Mouse (Mus musculus) lung, embryonic 15.5 days (tissue): ENCODE measurements around the gene Rasip1. TPM values are rescaled to one million over a fixed set of nuclear protein-coding genes. Genes with fewer than 3 reads are reported as not detected.

Source experiments
- ATAC-seq: fragments of 200-750 bp; cut with Nextera tagmentation; 2 replicates; pipeline ENCODE4 v1.8.0; 2017; ENCODE audit warnings: moderate number of reproducible peaks, borderline replicate concordance; ENCODE audit not compliant: low FRiP score, low TSS enrichment; ENCODE audit errors: extremely low read depth
- H3K27ac ChIP-seq: fragments of 300-500 bp; sonication (generic); 2 replicates; pipeline ENCODE4 v1.5.1; 2015; ENCODE audit warnings: moderate library complexity, mild to moderate bottlenecking, inconsistent platforms
- H3K27me3 ChIP-seq: fragments of 300-500 bp; sonication (generic); 2 replicates; pipeline ENCODE4 v1.6.1; 2015; ENCODE audit warnings: inconsistent platforms
- H3K36me3 ChIP-seq: fragments of 300-500 bp; sonication (generic); 2 replicates; pipeline ENCODE4 v1.6.1; 2015; ENCODE audit warnings: inconsistent platforms
- H3K4me1 ChIP-seq: fragments of 300-500 bp; sonication (generic); 2 replicates; pipeline ENCODE4 v1.6.1; 2015; ENCODE audit warnings: inconsistent platforms
- H3K4me2 ChIP-seq: fragments of 300-500 bp; sonication (generic); 2 replicates; pipeline ENCODE4 v1.6.1; 2015; ENCODE audit warnings: inconsistent platforms, mild to moderate bottlenecking, moderate library complexity
- H3K4me3 ChIP-seq: fragments of 300-500 bp; sonication (generic); 2 replicates; pipeline ENCODE4 v1.5.1; 2015; ENCODE audit warnings: mild to moderate bottlenecking, inconsistent platforms
- H3K9ac ChIP-seq: fragments of 300-500 bp; sonication (generic); 2 replicates; pipeline ENCODE4 v1.6.1; 2015; ENCODE audit warnings: inconsistent platforms
- H3K9me3 ChIP-seq: fragments of 300-500 bp; sonication (generic); 2 replicates; pipeline ENCODE4 v1.6.1; 2016; ENCODE audit warnings: inconsistent platforms
- WGBS: fragments of 180-500 bp; shearing (Covaris S2); methylation state at CpG from one replicate; pipeline ENCODE4 v1.1.7; 2015; 5-methylcytosine and 5-hydroxymethylcytosine counted together
- polyA plus RNA-seq: library from polyadenylated mRNA; unstranded; fragments of >200 nt; fragmentation: Nextera tagmentation; extraction: Ambion mirVana; gene quantifications from 2 replicates; pipeline ENCODE4 v1.2.1, GENCODE M21; 2015

The Rasip1 gene
- polyA plus RNA-seq, 1 experiment from 2014 or later, result 32.4 TPM

DNA sequence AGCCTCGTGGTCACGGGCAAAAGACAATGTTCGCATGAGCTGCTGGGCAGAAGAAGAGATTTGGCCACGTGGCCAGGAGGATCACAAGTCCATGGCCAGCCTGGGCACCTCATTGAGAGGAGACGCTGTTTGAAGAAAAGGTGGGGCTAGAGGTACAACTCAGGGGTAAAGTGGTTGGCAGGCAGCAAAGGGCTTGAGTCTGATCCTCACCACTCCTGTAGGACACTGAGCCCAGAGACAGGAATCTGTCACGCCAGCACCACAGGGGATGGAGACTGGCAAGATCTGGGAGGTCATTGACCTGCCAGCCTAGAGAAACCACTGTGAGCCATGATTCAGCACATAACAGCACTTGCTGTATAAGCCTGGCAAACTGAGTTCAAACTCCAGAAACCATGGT is 29.8 kb upstream of the Rasip1 start:
- H3K4me2 ChIP-seq, result no peak overlapping the region
- no peak overlapping the region for H3K27ac ChIP-seq
- WGBS, result 85% methylated on average over 6 of the region's 6 CpGs
- no peaks in the 10 kb centered on the region for H3K9me3 ChIP-seq
- no peak overlapping the region for H3K9ac ChIP-seq
- ATAC-seq, result no peak
- no peaks in the 10 kb centered on the region for H3K4me1 ChIP-seq
- H3K36me3 ChIP-seq, result no peaks in the 10 kb centered on the region
- no peak overlapping the region for H3K4me3 ChIP-seq
- no peaks in the 10 kb centered on the region for H3K27me3 ChIP-seq

DNA sequence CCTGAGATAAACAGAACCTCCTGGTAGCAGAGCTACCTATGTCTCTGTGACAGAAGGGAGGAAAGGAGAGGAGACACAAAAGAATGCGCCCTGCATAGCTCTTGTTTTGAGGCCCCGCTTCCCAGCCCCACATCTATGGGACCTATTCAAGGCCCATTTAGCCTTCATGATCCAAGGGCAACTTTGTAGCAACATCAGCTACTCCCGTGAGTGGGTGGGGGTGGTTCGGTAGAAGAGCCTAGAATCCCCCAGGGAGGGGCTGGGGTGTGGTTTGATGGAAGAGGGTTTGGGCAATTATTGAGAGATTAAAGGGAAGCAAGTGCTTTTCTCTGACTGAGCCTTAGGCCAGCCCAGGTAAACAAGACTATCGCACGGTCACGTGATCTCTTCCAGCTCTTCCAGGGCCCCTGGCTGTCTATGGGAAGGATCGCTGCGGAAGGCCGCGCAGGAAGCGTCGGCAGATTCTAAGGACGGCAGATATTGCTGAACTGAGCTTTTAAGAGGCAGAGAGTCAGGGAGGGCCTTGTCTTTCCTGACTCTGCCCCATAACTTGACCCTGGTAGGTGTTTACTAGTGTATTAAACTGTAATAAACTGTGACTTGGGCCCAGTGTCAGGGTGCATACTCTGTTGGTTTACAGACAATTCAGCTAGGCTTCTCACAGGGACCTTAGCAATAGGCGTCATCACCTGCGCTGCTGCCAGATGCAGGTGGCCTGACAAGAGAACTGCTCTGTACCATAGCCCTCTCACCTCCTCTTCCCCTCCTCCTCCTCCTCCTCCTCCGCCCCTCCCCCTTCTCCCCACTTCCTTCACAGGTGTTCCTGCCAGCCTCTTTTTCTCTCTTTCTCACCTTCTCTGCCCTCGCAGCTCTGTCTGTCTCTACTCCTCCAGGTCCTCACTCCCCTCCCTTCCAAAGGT is 28.1 kb upstream of the Rasip1 start:
- WGBS, result 35% methylated on average over 18 of the region's 18 CpGs
- no peaks in the 10 kb centered on the region for H3K27me3 ChIP-seq
- no peak overlapping the region for H3K4me3 ChIP-seq
- no peak overlapping the region for H3K9ac ChIP-seq
- H3K4me2 ChIP-seq, result no peak overlapping the region
- no peak for ATAC-seq
- H3K36me3 ChIP-seq, result no peaks in the 10 kb centered on the region
- H3K9me3 ChIP-seq, result no peaks in the 10 kb centered on the region
- H3K4me1 ChIP-seq, result no peaks in the 10 kb centered on the region
- H3K27ac ChIP-seq, result no peak overlapping the region

DNA sequence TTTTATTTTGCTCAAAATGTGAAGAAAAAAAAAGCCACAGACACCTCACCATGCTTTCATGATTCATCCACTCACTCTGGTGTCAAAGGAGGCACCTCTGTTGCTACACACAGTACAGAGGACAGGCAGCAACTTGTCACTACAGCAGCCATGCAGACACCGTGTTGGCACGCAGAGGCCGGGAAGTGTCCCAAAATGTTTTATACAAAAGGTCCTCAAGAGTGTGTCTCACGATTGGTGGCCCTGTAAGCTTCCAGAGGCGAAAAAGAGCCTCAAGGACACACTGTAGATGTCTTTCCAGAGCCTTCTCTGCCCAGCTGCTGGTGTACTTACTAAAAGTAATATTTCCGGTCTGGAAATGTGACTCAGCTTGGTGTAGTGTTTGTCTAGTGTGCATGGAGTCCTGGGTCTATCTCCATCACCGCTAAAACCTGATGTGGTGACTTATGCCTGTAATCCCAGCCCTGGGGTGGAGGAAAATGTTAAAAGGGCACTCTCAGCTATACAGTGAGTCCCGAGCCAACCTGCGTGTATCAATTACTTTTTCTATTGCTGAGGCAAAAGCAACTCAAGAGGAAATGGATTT is 21.5 kb upstream of the Rasip1 start:
- Histone ChIP-seq H3K4me1 (no peaks in the 10 kb centered on the region), H3K9ac (no peak overlapping the region), H3K4me3 (no peak overlapping the region), H3K4me2 (no peak overlapping the region), H3K36me3 (no peaks in the 10 kb centered on the region), H3K27ac (no peak overlapping the region), H3K27me3 (no peaks in the 10 kb centered on the region), H3K9me3 (no peaks in the 10 kb centered on the region)
- 60% methylated on average over 9 of the region's 9 CpGs for WGBS
- ATAC-seq, result no peak

DNA sequence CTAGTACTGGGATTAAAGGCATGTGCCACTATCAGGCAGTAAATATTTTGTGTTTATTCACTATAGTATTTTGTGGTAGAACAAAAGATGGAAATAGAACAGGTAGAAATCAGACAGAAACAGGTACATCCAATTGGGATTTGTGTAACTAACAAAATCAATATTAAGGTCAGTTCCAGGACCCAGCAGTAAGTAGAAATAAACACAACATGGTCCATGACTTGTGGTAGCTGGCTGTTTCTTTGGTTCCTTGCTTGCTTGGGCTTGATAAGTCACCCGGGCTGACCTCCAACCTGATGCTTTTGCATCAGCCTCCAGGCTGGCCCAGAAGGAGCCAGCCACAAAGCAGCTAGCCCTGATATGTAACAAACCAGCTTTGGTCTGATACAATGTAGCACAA is 17.8 kb upstream of the Rasip1 start:
- no peaks in the 10 kb centered on the region for H3K27me3 ChIP-seq
- WGBS, result 58% methylated on average over 1 of the region's 1 CpGs
- no peak for ATAC-seq
- H3K4me2 ChIP-seq, result no peak overlapping the region
- no peak overlapping the region for H3K27ac ChIP-seq
- H3K9ac ChIP-seq, result no peak overlapping the region
- no peaks in the 10 kb centered on the region for H3K36me3 ChIP-seq
- H3K9me3 ChIP-seq, result no peaks in the 10 kb centered on the region
- H3K4me1 ChIP-seq, result no peaks in the 10 kb centered on the region
- no peak overlapping the region for H3K4me3 ChIP-seq

DNA sequence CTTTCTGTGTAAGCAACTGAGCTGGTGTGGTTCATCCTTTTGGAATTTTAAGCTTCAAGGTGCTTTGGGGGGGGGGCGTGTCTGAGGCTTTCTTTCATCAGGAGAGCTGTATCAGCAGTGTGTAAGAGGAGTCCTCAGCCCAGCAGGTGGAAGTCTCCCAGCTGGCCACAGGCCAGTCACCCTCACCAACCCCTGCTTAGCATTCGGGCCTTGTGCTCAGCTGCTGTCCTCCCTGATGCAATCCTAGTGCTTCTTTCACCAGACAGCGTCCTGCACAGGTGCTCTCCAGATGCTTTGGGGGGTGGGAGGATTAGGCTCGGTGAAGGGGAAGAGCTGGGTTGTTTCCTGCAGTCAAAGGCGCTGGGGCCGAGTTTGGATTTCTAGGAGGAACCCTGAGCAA is 11.0 kb upstream of the Rasip1 start:
- Histone ChIP-seq H3K9me3 (no peaks in the 10 kb centered on the region), H3K36me3 (no peaks in the 10 kb centered on the region), H3K9ac (no peak overlapping the region), H3K4me3 (no peak overlapping the region), H3K27ac (no peak overlapping the region), H3K4me1 (peaks cover 17% of the 10 kb centered on the region), H3K27me3 (peaks cover 37% of the 10 kb centered on the region), H3K4me2 (no peak overlapping the region)
- 22% methylated on average over 6 of the region's 6 CpGs for WGBS
- peak; percentile 40; the same call in 1 of the 2 replicates for ATAC-seq

DNA sequence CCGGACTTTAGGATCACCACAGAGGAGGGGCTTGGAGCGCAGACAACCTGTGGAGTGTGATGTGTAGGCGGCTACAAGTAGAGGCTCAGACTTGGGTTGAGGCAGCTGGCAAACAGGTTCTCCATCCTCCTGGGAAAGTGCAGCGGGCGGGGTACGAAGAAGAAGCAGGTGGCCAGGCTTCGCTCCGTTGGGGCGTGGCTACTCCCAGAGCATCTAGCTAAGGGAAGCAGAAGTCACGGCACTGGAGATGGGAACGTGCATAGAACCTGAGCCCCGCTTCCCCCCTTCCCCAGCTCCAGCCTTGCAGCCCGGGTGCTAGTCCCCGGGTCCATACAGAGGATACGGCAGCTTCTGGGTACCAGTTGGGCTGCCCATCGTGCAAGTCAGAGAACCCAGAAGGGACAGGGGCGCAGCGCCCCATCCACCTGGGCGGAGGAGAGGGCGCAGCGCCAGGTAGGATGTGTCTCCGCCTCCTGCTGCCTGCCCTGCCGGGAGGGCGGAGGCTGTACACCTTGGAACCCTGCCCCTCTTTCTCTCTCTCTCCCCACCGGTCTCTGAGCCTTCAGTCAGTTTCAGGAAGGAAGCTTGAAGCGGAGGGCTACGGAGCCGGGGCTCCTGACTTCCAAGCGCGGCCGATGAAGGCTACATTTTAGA is 10.1 kb upstream of the Rasip1 start, which contains the start of gene Fut1:
Gene Fut1 (plus strand): TSS at position 248 of the 654 bp plus-strand sequence.
- H3K36me3 ChIP-seq, result no peaks in the 10 kb centered on the region
- peak; percentile 67 for ATAC-seq
- no peaks in the 10 kb centered on the region for H3K9me3 ChIP-seq
- H3K27ac ChIP-seq, result peak within 1 kb of the TSS; percentile 64
- peaks cover 17% of the 10 kb centered on the region for H3K4me1 ChIP-seq
- 4% methylated on average over 30 of the region's 31 CpGs for WGBS
- H3K9ac ChIP-seq, result peak within 1 kb of the TSS; percentile 16; the same call in 1 of the 2 replicates
- peaks cover 37% of the 10 kb centered on the region for H3K27me3 ChIP-seq
- peak within 1 kb of the TSS; percentile 59 for H3K4me2 ChIP-seq
- peak within 1 kb of the TSS; percentile 31 for H3K4me3 ChIP-seq

DNA sequence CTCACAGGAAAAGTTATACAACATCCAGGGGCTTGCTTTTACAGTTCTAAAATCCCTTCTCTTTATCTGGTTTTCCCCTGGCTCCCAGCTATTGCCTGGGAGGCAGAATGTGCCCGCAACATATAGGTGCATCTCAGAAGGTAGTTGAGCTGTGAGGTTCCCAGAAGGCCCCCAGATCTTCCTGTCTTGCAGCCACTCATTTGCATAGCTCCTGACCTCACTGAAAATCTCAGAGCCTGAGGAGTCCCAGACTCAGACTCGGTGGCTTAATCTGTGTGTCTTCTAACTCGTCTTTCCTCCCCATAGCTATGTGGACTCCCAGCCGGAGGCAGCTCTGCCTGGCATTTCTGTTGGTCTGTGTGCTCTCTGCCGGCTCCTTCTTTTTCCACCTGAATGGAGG is 9.0 kb upstream of the Rasip1 start:
- no peak overlapping the region for H3K4me2 ChIP-seq
- no peak overlapping the region for H3K27ac ChIP-seq
- H3K4me3 ChIP-seq, result no peak overlapping the region
- H3K36me3 ChIP-seq, result no peaks in the 10 kb centered on the region
- WGBS, result 79% methylated on average over 5 of the region's 5 CpGs
- H3K9me3 ChIP-seq, result no peaks in the 10 kb centered on the region
- peaks cover 17% of the 10 kb centered on the region for H3K4me1 ChIP-seq
- ATAC-seq, result no peak
- H3K9ac ChIP-seq, result no peak overlapping the region
- H3K27me3 ChIP-seq, result peaks cover 37% of the 10 kb centered on the region

DNA sequence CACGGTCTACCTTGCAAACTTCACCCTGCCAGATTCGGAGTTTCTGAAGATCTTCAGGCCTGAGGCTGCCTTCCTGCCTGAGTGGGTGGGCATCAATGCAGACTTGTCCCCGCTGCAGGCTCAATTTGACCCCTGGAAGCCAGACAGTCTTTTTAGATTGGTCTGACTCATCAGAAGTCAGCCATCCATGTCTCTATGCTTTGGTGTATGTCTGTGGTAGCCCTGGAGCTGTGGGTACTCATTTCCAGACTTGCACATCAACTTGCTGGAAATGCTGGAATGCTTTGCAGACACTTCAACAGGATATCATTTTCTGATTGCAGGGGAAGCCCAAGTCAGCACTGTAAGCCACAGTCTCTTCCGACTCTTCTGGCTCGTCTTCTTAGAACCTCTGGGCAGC is 7.7 kb upstream of the Rasip1 start:
- Histone ChIP-seq H3K4me1 (peaks cover 17% of the 10 kb centered on the region), H3K27ac (no peak overlapping the region), H3K9ac (no peak overlapping the region), H3K27me3 (peaks cover 37% of the 10 kb centered on the region), H3K36me3 (no peaks in the 10 kb centered on the region), H3K4me3 (no peak overlapping the region), H3K4me2 (no peak overlapping the region), H3K9me3 (no peaks in the 10 kb centered on the region)
- ATAC-seq, result no peak
- WGBS, result 88% methylated on average over 5 of the region's 5 CpGs

DNA sequence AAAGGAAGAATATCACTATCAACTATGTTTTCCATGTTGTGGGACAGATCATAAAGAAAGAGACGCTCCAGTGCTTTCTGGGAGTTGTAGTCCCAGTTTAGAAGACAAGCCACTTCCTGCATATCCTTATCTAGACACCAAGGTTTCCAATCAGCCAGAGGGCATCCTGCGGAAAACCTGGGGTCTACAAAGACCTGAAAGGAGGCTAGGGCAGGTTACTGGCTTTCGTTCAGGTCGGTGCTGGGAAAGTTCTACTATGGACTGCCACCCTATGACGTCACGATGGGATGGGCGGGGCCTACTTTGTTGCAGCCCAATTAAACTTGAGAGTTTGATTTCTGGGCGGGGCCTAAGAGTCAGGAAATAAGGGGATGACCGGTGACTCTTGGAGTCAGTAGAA is 5.8 kb upstream of the Rasip1 start, which contains the start of gene Izumo1:
Gene Izumo1 (plus strand): TSS at position 369 of the 400 bp plus-strand sequence.
- WGBS, result 29% methylated on average over 9 of the region's 9 CpGs
- no peaks in the 10 kb centered on the region for H3K36me3 ChIP-seq
- peaks cover 12% of the 10 kb centered on the region for H3K4me1 ChIP-seq
- H3K4me2 ChIP-seq, result no peak within 1 kb of the TSS
- no peak within 1 kb of the TSS for H3K4me3 ChIP-seq
- no peaks in the 10 kb centered on the region for H3K9me3 ChIP-seq
- peaks cover 26% of the 10 kb centered on the region for H3K27me3 ChIP-seq
- H3K9ac ChIP-seq, result no peak within 1 kb of the TSS
- H3K27ac ChIP-seq, result no peak within 1 kb of the TSS
- ATAC-seq, result no peak

DNA sequence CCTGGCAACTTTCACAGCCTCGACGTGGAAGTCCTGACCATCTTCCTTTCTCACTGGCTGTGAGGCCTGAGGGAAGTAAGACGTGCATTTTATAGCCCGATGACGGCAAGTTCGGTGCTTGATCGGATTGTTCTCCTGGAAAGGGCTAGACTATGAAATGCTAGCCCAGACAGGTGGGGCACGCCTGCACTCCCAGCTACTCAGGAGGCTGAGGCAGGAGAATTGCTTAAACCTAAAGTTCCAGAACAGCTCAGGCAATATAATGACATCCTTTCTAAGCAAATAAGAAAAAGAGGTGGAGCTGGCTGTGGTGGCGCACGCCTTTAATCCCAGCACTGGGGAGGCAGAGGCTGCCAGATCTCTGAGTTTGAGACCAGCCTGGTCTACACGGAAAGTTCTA is 3.8 kb upstream of the Rasip1 start:
- Histone ChIP-seq H3K4me1 (peaks cover 4% of the 10 kb centered on the region; the same call in 1 of the 2 replicates), H3K4me3 (no peak overlapping the region), H3K9me3 (no peaks in the 10 kb centered on the region), H3K4me2 (no peak overlapping the region), H3K27me3 (peaks cover 26% of the 10 kb centered on the region), H3K27ac (no peak overlapping the region), H3K36me3 (no peaks in the 10 kb centered on the region), H3K9ac (no peak overlapping the region)
- ATAC-seq, result no peak
- WGBS, result 90% methylated on average over 11 of the region's 11 CpGs

DNA sequence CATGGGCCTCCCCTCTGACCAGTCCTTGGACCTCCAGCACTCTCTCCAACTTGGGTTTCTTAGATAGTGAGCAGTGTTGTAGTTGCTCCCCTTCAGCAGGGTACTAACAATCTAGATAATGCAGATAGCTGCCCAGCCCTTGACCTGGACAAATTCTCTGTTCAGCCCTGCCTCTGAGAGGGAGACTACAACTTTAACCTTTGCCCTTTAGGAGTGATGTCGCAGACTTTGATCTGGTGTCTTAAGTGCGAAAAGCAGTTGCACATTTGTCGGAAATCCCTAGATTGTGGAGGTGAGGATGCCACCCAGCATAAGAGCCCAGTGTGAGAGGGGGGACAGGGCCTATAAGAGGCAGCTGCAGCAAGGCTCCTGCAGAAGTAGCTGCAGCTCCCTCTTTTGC is 2.6 kb upstream of the Rasip1 start:
- H3K27ac ChIP-seq, result no peak overlapping the region
- no peaks in the 10 kb centered on the region for H3K36me3 ChIP-seq
- H3K4me2 ChIP-seq, result no peak overlapping the region
- peaks cover 20% of the 10 kb centered on the region for H3K27me3 ChIP-seq
- H3K9me3 ChIP-seq, result no peaks in the 10 kb centered on the region
- 53% methylated on average over 3 of the region's 3 CpGs for WGBS
- H3K9ac ChIP-seq, result no peak overlapping the region
- no peak overlapping the region for H3K4me3 ChIP-seq
- peaks cover 4% of the 10 kb centered on the region; the same call in 1 of the 2 replicates for H3K4me1 ChIP-seq
- no peak for ATAC-seq

DNA sequence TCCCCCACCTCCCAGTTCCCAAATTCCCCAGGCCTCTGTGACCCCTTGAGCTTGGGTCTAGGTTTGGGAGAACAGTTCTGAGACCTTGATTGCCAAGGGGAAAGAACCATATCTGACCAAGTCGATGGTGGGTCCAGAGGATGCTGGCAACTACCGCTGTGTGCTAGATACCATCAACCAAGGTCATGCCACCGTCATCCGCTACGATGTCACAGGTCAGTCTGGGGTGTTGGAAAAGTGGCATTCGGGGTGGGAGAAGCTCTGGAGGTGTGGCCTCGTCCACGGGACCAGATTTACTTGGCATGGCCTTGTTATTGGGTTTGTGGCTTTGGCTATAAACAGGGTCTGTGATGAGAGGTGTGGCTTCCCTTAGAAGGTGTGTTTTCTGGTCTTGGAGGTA is 1.8 kb upstream of the Rasip1 start:
- Histone ChIP-seq H3K27ac (no peak overlapping the region), H3K27me3 (peaks cover 20% of the 10 kb centered on the region), H3K4me3 (no peak overlapping the region), H3K4me1 (peaks cover 4% of the 10 kb centered on the region; the same call in 1 of the 2 replicates), H3K9me3 (no peaks in the 10 kb centered on the region), H3K9ac (no peak overlapping the region), H3K4me2 (no peak overlapping the region), H3K36me3 (no peaks in the 10 kb centered on the region)
- ATAC-seq, result no peak
- 86% methylated on average over 8 of the region's 8 CpGs for WGBS
